Comparison of ENCODE assay signal across 17 mouse cellular contexts in the genomic region with DNA sequence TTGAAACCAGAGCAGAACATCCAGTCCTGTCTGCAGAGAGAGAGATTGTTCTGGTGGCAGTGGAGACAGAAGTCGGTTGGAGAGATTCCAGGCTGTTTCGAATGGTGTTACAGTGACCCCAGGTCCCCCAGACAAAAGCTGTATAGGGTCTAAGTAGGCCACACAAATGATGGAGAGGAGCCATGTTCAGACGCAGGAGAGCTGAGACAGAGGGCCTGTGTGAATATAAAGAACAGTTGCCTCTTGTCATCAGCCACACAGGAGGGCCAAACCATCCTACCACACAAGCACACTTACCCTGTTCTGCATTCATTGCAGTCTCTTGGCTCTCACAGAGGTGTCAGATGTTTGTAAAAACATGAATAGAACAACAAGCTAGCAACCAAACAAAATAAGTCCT. TPM values are rescaled to one million over a fixed set of nuclear protein-coding genes. Genes with fewer than 3 reads are reported as not detected.
DNase-seq lines count a peak whose midpoint lies in the region; ATAC-seq and TF ChIP-seq lines count a peak whose summit lies in the region.
"Had no signal": no experiment of that assay in that cellular context is flagged by ENCODE, and none has a peak within 500 bp of the region (broad histone marks: within the 10 kb centered on the region; RNA-seq: fewer than 3 reads in every experiment).

No protein-coding gene starts in this region.

- no peaks in the 10 kb centered on the region for H3K27me3 ChIP-seq in forebrain, embryonic 14.5 days (replicated peaks; ENCODE audit: control insufficient read depth, insufficient read depth, low read length)
- H3K27me3 ChIP-seq in forebrain, embryonic 12.5 days: no peaks in the 10 kb centered on the region
- H3K27me3 ChIP-seq in lung, embryonic 15.5 days: no peaks in the 10 kb centered on the region
- H3K27me3 ChIP-seq in stomach, postnatal 0 days (ENCODE audit: control insufficient read depth, insufficient read depth, low read length): no peaks in the 10 kb centered on the region
- H3K27me3 ChIP-seq: liver, embryonic 12.5 days; megakaryocyte, embryonic 14.5 days; neural tube, embryonic 12.5 days had no signal

- no peak for TF ChIP-seq EP300 in stomach, postnatal 0 days (optimal IDR thresholded peaks at IDR 0.05)

- peak; percentile 32 for DNase-seq in forebrain, embryonic 14.5 days (ENCODE audit: low spot score)
- no peak for DNase-seq in lung, postnatal 4 days
- peak; percentile 75 for DNase-seq in brain, adult 2 months (ENCODE audit: low read depth, low spot score)
- peak; percentile 25 to 32 for DNase-seq in layer of hippocampus, postnatal 10 days (ENCODE audit: low spot score in 2 of 2)
- no peak for DNase-seq in gastrocnemius, postnatal 4 days (ENCODE audit: low spot score in 2 of 2)
- DNase-seq in stomach, postnatal 0 days (ENCODE audit: low spot score): no peak
- DNase-seq: cerebellum, adult 11-12 months; embryo, embryonic 11 days; gastrocnemius, postnatal 10 days; kidney, postnatal 10 days; right cerebral cortex, postnatal 25 days had no signal

- WGBS in forebrain, embryonic 14.5 days: 27% methylated on average over 3 of the region's 3 CpGs
- 40% methylated on average over 3 of the region's 3 CpGs for WGBS in forebrain, embryonic 12.5 days
- WGBS in lung, embryonic 15.5 days: 40% methylated on average over 3 of the region's 3 CpGs
- 51% methylated on average over 3 of the region's 3 CpGs for WGBS in stomach, postnatal 0 days

- ATAC-seq in forebrain, embryonic 14.5 days: peak; percentile 37; the same call in 1 of the 2 replicates
- no peak for ATAC-seq in forebrain, embryonic 12.5 days (ENCODE audit: low FRiP score)
- peak; percentile 84 for ATAC-seq in lung, embryonic 15.5 days (ENCODE audit: borderline replicate concordance, extremely low read depth, low FRiP score, low TSS enrichment)
- ATAC-seq in stomach, postnatal 0 days (ENCODE audit: low FRiP score, low TSS enrichment): no peak
- ATAC-seq: liver, embryonic 12.5 days had no signal

- H3K9ac ChIP-seq in forebrain, embryonic 14.5 days (ENCODE audit: low read length): no peak overlapping the region
- no peak overlapping the region for H3K9ac ChIP-seq in forebrain, embryonic 12.5 days
- H3K9ac ChIP-seq in lung, embryonic 15.5 days: no peak overlapping the region; the same call in 1 of the 2 replicates
- H3K9ac ChIP-seq in stomach, postnatal 0 days (ENCODE audit: low read length): no peak overlapping the region
- H3K9ac ChIP-seq: liver, embryonic 12.5 days; neural tube, embryonic 12.5 days had no signal

- no peak overlapping the region for H3K4me2 ChIP-seq in forebrain, embryonic 14.5 days (ENCODE audit: low read length)
- no peak overlapping the region for H3K4me2 ChIP-seq in forebrain, embryonic 12.5 days
- no peak overlapping the region for H3K4me2 ChIP-seq in lung, embryonic 15.5 days
- no peak overlapping the region for H3K4me2 ChIP-seq in stomach, postnatal 0 days (replicated peaks; ENCODE audit: low read depth)
- H3K4me2 ChIP-seq: liver, embryonic 12.5 days; neural tube, embryonic 12.5 days had no signal

- no peaks in the 10 kb centered on the region for H3K36me3 ChIP-seq in forebrain, embryonic 14.5 days (ENCODE audit: control insufficient read depth, insufficient read depth, low read length)
- H3K36me3 ChIP-seq in forebrain, embryonic 12.5 days (replicated peaks): no peaks in the 10 kb centered on the region
- H3K36me3 ChIP-seq in lung, embryonic 15.5 days: no peaks in the 10 kb centered on the region
- no peaks in the 10 kb centered on the region for H3K36me3 ChIP-seq in stomach, postnatal 0 days (ENCODE audit: control insufficient read depth, insufficient read depth, low read length)
- H3K36me3 ChIP-seq: heart, embryonic 10.5 days; liver, embryonic 12.5 days; neural tube, embryonic 12.5 days had no signal

- TF ChIP-seq CTCF in stomach, postnatal 0 days (IDR thresholded peaks at IDR 0.05; ENCODE audit: low read depth): no peak

- H3K4me3 ChIP-seq in forebrain, embryonic 14.5 days (ENCODE audit: low read depth, low read length): no peak overlapping the region
- H3K4me3 ChIP-seq in forebrain, embryonic 12.5 days (replicated peaks): no peak overlapping the region
- no peak overlapping the region for H3K4me3 ChIP-seq in lung, embryonic 15.5 days
- no peak overlapping the region for H3K4me3 ChIP-seq in stomach, postnatal 0 days (ENCODE audit: low read depth, low read length)
- H3K4me3 ChIP-seq: heart, embryonic 10.5 days; liver, embryonic 12.5 days; megakaryocyte, embryonic 14.5 days; neural tube, embryonic 12.5 days had no signal

- H3K4me1 ChIP-seq in forebrain, embryonic 14.5 days (ENCODE audit: control insufficient read depth, insufficient read depth, low read length): no peaks in the 10 kb centered on the region
- H3K4me1 ChIP-seq in forebrain, embryonic 12.5 days: no peaks in the 10 kb centered on the region
- peaks cover 11% of the 10 kb centered on the region for H3K4me1 ChIP-seq in lung, embryonic 15.5 days
- H3K4me1 ChIP-seq in stomach, postnatal 0 days (replicated peaks; ENCODE audit: control insufficient read depth, insufficient read depth): no peaks in the 10 kb centered on the region
- H3K4me1 ChIP-seq: heart, embryonic 10.5 days; liver, embryonic 12.5 days; megakaryocyte, embryonic 14.5 days; neural tube, embryonic 12.5 days had no signal

- H3K27ac ChIP-seq in forebrain, embryonic 14.5 days (ENCODE audit: low read depth, low read length): no peak overlapping the region
- H3K27ac ChIP-seq in forebrain, embryonic 12.5 days: no peak overlapping the region
- H3K27ac ChIP-seq in lung, embryonic 15.5 days: peak overlapping the region; percentile 20; the same call in 1 of the 2 replicates
- H3K27ac ChIP-seq in stomach, postnatal 0 days (replicated peaks): no peak overlapping the region
- H3K27ac ChIP-seq: heart, embryonic 10.5 days; liver, embryonic 12.5 days; neural tube, embryonic 12.5 days had no signal

- H3K9me3 ChIP-seq in forebrain, embryonic 14.5 days (replicated peaks; ENCODE audit: control insufficient read depth, low read length): 0 out of 2 replicates have a peak, but pooled peaks cover 3% of the 10 kb centered on the region
- H3K9me3 ChIP-seq in forebrain, embryonic 12.5 days: no peaks in the 10 kb centered on the region
- no peaks in the 10 kb centered on the region; the same call in 1 of the 2 replicates for H3K9me3 ChIP-seq in lung, embryonic 15.5 days
- no peaks in the 10 kb centered on the region for H3K9me3 ChIP-seq in stomach, postnatal 0 days (ENCODE audit: control insufficient read depth, low read length)
- H3K9me3 ChIP-seq: heart, embryonic 10.5 days had no signal

RNA-seq across cellular contexts. Expression of a gene that starts 37.4 kb away (rescaled TPM):
- polyA plus RNA-seq in forebrain, embryonic 14.5 days (2014; fragmentation: Nextera tagmentation; extraction: Ambion mirVana): 1.2 and 2.7 TPM in 2 replicates
- 2.8 and 3.1 TPM in 2 replicates for polyA plus RNA-seq in forebrain, embryonic 12.5 days (2016; fragmentation: Nextera tagmentation; extraction: Ambion mirVana)
- 3.6 and 4.7 TPM in 2 replicates for polyA plus RNA-seq in lung, embryonic 15.5 days (2015; fragmentation: Nextera tagmentation; extraction: Ambion mirVana)
- total RNA-seq in layer of hippocampus, postnatal 10 days (2021): 1 to 10 TPM; 2.2 to 3.4 TPM
- total RNA-seq in gastrocnemius, postnatal 4 days (2021): under 1 TPM; 0.21 to 0.56 TPM
- polyA plus RNA-seq in stomach, postnatal 0 days (2015; fragmentation: Nextera tagmentation; extraction: Ambion mirVana): 0.42 and 0.85 TPM in 2 replicates
- total RNA-seq: gastrocnemius, postnatal 10 days had no signal

Comparison
In these comparisons a context has a peak if more than half of its experiments do, and no peak if none do; other contexts are left out.
1. ATAC-seq: peak in forebrain, embryonic 14.5 days (single experiment) and lung, embryonic 15.5 days (single experiment); none in forebrain, embryonic 12.5 days (single experiment) and stomach, postnatal 0 days (single experiment).
2. DNase-seq: peak in forebrain, embryonic 14.5 days (single experiment), brain, adult 2 months (single experiment) and layer of hippocampus, postnatal 10 days (2 of 2); none in lung, postnatal 4 days (0 of 2), gastrocnemius, postnatal 4 days (0 of 2) and stomach, postnatal 0 days (single experiment).